Mouse (Mus musculus) urinary bladder, adult 18-20 months (tissue): ENCODE data around the gene Ssu2.

Experiments
- DNase-seq, 2 experiments: peaks; one replicate each; pipeline ENCODE4 v3.0.0; 2022; ENCODE audit warnings: low spot score in 2 of 2, mixed read lengths in 2 of 2

The Ssu2 gene

DNA sequence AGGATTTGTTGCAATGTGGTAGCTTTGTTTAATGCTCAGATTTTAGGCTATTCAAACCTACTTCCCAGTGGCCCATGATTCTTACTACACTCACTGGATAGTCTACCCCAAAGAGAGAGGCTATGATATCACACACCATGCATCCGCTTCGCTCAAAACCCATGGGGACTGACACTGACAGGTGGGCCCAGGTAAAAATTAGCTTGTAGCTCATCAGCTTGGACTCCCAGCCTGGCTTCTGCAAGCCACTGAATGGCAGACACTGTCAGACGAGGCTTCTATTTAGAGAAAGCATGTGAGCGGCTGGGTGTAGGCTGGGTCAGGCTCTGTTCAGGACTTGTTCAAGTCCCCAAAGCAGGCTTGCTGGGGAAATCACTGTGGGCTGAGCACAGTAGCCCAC is 37.4 kb downstream of the Ssu2 start:
- no peak for DNase-seq

DNA sequence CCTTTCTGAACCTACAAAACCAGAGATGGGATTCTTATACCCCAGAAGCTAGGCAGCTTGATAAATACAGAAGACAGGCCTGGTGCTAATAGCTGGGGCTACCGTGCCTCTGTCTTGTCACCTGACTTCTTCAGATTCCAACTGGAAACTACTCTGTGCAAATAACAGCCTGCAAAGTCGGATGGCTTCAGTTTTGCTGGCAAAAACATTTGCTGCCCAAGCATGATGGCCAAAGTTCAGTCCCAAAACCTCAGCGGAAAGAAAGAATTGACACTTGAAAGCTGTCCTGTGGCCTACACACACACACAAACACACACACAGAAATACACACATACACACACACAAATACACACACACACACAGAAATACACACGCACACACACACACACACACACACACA is 48.8 kb downstream of the Ssu2 start:
- DNase-seq, result no peak

DNA sequence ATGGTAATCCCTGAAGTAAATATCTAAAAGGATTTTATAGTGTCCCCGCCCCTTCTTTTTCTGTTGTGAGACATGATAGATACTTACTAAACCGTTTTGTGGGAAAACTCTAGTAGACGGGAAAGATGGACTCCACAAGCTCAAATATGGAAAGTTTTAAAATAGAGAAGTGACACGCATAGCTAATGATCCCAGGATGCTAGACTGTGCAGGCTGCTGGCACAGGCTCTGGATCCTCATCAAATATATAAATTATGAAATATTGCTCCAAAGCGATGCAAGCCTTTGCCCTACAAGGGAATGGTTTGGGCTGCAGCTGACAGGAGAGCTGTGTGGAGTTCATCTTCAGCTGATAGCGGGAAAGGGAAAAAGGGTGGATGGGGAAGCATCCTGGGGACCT is 50.2 kb downstream of the Ssu2 start:
- DNase-seq, result no peak

DNA sequence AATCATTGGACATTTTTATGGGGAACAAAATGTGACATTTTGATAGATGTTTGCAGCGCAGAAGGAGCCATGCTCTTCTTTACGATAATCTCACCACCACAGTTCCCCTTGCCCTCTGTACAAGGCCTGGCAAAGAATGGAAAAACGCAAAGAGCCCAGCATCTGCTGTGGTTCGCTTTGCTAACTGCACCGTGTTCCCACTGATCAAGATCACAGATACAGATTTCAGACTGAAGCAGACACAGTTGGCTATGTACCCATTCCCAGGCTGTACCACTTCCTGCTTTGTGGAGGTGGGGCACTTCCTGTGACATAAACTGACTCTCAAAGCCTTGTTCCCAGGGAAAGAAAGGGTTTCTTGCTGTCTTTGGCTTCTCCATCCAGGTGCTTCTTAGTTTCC is 53.9 kb downstream of the Ssu2 start:
- DNase-seq, result no peak

DNA sequence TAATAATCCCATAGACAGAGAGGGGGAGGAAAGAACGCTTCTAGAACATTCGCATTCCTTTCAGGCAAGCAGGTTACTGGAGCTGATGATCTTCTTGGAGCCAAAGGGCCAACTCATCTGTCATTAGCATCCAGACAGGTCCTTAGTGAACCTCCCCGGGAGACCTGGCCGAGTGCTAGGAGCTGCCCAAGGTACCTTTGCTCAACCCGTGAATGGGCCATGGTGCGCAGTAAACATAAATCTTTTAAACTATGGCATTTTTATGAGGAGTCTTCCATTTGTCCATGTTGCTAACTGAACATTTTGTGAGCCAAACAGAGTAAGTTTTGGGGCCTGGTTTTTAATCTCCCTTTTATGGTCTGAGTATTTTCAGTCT is 56.6 kb downstream of the Ssu2 start:
- no peak for DNase-seq

DNA sequence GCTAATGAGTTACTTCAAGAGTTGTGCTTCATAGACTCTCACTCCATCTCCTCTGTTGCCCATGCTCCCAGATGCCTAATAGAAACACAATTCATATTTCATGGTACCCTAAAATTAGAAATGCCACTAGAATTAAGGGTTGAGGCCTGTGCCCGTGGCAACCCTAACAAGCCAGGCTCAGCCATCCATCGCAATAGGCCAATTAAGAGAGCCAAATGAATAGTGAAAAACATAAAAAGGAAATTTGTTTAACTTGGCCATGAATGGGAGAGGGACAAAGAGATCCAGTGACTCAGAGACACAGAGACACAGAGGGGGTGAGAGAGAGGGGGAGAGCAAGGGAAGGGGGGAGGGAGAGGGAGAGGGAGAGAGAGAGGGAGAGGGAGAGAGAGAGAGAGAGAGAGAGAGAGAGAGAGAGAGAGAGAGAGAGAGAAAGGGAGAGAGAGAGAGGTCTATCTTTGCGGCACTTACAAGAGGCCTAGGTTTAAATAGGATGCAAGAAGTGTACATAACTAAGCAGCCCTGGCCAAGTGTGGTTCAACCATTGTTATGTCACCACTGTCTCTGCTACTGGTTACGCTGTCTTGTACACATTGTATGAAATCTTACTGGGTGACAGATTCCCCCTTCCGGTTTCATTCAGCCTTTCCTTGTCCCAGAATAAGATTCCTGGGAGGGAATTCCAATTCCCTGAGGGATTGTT is 57.2 kb downstream of the Ssu2 start:
- no peak for DNase-seq

DNA sequence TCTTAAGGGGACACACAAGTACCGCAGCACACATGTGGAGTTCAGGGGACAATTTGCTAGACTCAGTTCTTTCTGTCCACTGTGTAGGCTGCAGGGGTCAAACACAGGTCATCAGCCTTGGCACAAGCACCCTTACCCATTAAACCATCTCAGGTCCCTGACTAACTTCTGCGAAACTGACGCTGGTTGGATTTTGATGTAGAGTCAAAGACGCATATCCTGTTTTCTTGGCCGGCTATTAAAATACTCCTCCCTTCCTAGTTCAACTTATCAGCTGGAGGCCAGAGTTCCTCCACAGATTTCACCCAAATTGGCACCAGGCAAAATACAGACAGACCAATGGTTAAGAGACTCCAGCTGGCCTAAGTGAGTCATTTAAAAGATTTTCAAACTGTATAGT is 60.0 kb downstream of the Ssu2 start:
- no peak for DNase-seq

DNA sequence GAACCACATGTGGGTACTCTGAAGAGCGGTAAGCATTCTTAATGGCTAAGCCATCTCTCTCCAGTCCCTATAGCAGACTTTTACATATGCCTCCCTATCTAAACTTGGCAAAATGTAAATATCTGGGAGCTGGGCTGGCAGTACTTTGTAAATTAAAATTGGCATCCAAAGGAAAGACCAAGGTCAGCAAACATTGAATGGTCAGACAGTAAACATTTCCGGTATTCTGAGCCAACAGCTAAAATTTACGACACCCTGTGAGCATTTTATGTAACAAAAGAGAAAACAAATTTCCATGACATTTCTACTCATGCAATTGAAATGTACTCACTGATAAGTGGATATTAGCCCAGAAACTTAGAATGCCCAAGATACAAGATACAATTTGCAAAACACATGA is 62.6 kb downstream of the Ssu2 start:
- no peak for DNase-seq

DNA sequence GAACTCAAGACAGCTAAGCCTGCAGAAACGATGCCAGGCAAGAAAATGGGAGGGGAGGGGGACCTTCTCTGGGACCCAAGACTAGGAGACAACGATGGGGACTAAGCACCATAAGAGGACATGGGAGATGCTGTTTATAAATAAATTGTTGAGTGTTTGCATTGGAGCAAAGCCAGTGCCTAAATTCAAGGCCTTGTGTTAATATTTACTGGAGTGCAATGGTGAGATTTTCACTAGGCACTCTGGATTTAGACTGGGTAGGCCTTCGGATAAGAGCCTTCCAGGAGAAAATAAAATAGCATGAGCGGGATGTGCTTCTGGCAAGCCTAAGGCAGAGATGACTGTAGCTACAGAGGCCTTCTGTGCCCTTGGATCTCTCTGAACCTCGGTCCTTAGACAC is 64.9 kb downstream of the Ssu2 start:
- no peak for DNase-seq

DNA sequence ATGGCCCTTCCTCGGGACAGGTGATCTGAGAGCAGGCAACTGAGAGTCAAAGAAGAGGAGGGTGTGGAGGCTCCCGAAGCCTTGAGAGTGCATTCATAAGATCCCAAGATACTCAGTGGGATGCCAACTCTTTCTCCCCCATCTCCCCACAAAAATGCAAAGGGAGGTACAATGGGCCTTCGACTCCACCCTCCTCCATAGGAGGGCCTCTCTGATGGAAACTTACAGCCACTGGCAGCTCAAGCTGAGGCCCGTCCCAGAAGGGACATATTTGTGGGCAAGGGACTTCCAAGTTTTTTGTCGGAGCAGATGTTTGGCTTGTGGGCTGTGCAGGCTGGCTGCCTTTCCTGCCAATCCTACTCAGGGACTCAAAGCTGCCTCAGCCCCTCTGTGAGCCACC is 67.1 kb downstream of the Ssu2 start:
- DNase-seq, result no peak

DNA sequence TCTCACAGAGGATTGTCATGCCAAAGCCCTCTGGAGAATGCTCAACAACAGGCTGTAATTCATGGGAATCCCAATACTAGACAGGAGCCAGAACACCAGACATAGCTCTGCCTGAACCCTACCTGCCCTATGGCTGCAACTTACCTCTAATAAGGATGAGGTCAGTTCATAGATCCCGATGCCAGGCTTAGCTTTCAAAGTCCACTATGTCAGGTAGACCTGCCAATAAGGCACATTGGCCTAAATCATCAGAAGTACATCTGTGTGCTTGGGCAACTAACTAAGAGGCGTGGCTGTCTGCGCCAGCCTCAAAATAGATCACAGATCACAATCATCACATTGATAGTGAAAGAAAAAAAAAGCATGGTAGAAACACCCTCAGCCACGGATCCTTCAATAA is 68.4 kb downstream of the Ssu2 start:
- no peak for DNase-seq

DNA sequence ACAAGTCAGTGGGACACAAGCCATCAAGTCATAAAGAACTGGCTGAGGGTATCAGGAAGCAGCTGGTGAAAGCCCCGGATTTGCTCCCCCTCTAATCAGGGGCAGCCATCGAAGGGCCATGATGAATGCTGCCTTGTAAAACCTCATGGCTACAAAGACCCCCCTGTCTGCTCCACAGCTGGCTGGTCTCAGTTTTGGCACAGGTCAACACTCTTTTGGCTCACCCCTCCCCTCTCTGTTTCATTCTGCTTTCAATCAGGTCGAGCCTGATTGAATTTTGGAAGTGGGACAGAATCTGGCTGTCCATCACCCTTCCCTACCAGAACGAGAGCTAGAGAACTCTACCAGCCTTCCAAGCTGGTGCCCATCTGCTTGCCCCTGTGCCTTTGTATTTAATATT is 76.4 kb downstream of the Ssu2 start:
- DNase-seq, result no peak

DNA sequence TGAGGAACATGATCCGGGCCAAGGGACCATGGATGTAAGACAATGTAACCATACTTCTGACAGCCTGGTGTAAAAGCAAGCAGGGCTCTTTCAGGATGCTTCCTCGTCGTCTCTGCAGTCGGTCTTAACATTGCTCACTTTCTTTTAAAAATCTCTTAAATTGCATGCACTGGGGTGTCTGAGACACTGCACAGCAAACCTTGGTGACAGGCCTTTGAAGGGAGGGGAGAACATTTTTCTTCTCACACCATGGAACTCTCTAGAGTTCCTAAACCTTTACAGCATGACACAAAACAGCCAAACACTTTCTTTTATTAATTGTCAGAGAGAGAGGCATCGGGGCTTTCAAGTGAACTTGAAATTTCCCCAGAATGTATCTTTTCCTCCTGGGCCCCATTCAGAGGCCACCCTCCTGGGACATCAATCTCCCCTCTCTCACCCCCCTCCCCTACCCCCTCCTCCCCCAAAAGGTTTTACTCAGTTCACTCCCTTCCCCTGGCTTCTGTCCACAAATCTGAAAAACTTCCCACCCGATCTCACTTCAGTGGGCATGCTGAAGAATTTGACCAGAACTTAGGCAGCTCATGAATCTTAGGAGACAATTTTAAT is 78.4 kb downstream of the Ssu2 start:
- no peak for DNase-seq
